Mouse (Mus musculus): Measurements from ENCODE around the gene Smurf2. TPM values are rescaled to one million over a fixed set of nuclear protein-coding genes. Genes with fewer than 3 reads are reported as not detected.
A peak's percentile ranks its signal among the peaks of the same experiment; 100 is the strongest.

Gene Smurf2
- total and polyA plus RNA-seq, 3 experiments, result 2.2 to 28.1 (median 20.0) TPM

DNA sequence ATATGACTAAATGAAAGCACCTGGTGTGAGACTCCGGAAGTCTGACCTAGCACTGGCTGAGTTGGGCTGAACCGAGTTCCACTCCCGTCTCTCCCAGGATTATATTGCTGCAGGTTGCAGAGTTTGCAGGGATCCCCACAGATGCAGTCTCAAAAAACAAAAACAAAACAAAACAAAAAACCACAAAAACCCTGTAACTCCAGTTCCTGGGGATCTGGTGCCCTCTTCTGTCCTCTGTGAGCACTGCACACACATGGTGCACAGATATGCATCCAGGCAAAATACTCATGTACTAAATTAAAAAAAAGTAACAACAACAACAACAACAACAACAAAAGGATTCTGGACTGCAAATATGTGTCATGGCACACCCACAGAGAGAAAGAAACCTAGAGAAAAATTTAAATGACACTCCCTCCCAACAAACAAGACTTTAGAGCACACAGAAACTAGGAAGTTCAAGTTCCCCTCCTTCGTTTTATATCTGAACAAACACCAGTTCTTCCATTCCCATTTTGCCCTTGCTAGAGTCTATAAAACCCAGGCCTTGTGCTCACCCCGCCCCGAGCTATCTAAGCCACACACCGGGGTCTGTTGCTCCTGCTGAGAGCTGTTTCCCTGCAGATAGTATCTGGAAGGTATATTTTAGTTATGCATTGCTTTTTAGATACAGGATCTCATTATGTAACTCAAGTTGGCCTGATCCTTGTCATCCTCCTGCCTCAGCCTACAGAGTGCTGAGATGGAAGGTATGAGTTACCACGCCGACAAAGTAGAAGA lies 150.1 kb downstream of the Smurf2 start:
- TF ChIP-seq GATA1 (IDR thresholded peaks at IDR 0.05; ENCODE audit: borderline replicate concordance, low read length) (no peak), CTCF (IDR thresholded peaks at IDR 0.05; ENCODE audit: low read depth, low read length) (0 out of 2 replicates have a peak, but pooled peaks have one; percentile 21)
- H3K36me3 ChIP-seq (replicated peaks), result peaks cover 94% of the 10 kb centered on the region
- DNase-seq (ENCODE audit: low spot score) (no peak), ATAC-seq (ENCODE audit: extremely low read depth, insufficient number of reproducible peaks, low FRiP score, poor library complexity, severe bottlenecking) (no peak)
- H3K9me3 ChIP-seq (replicated peaks), result peaks cover 8% of the 10 kb centered on the region
- no peak overlapping the region for H3K4me3 ChIP-seq (ENCODE audit: low read depth, low read length)
- no peaks in the 10 kb centered on the region for H3K27me3 ChIP-seq (ENCODE audit: insufficient read depth, low read length)
- no peaks in the 10 kb centered on the region; the same call in 1 of the 2 replicates for H3K4me1 ChIP-seq (ENCODE audit: insufficient read depth, low read depth, low read length)

Other genes with a start within 250 kb of the Smurf2 start
- 0.24 TPM in 1 of 2 replicates, not detected in the other for gene Pecam1, start 170.1 kb downstream of the Smurf2 start, total RNA-seq (2014; fragmentation: Nextera tagmentation)
- 0.70 and 0.93 TPM in 2 replicates for gene Pecam1, start 170.1 kb downstream of the Smurf2 start, total RNA-seq (2017)
- not detected in 2 replicates for gene Pecam1, start 170.1 kb downstream of the Smurf2 start, polyA plus RNA-seq (2012)
- gene Milr1, start 169.5 kb downstream of the Smurf2 start, total RNA-seq (2014; fragmentation: Nextera tagmentation), result not detected in 2 replicates
- gene Milr1, start 169.5 kb downstream of the Smurf2 start, total RNA-seq (2017), result 0.33 and 0.87 TPM in 2 replicates
- 0.05 TPM in 1 of 2 replicates, not detected in the other for gene Milr1, start 169.5 kb downstream of the Smurf2 start, polyA plus RNA-seq (2012)
- gene Polg2, start 141.2 kb downstream of the Smurf2 start, total RNA-seq (2014; fragmentation: Nextera tagmentation), result 9.6 and 10.3 TPM in 2 replicates
- gene Polg2, start 141.2 kb downstream of the Smurf2 start, total RNA-seq (2017), result 6.9 and 8.5 TPM in 2 replicates
- 2.0 and 2.7 TPM in 2 replicates for gene Polg2, start 141.2 kb downstream of the Smurf2 start, polyA plus RNA-seq (2012)
- 765 and 864 TPM in 2 replicates for gene Ddx5, start 131.5 kb downstream of the Smurf2 start, total RNA-seq (2014; fragmentation: Nextera tagmentation)
- gene Ddx5, start 131.5 kb downstream of the Smurf2 start, total RNA-seq (2017), result 782 and 866 TPM in 2 replicates
- 2,578 and 3,923 TPM in 2 replicates for gene Ddx5, start 131.5 kb downstream of the Smurf2 start, polyA plus RNA-seq (2012)
- gene Cep95, start 131.5 kb downstream of the Smurf2 start, total RNA-seq (2014; fragmentation: Nextera tagmentation), result 37.1 and 39.8 TPM in 2 replicates
- 19.3 and 23.8 TPM in 2 replicates for gene Cep95, start 131.5 kb downstream of the Smurf2 start, total RNA-seq (2017)
- gene Cep95, start 131.5 kb downstream of the Smurf2 start, polyA plus RNA-seq (2012), result 2.0 and 3.1 TPM in 2 replicates
- 302 and 432 TPM in 2 replicates for gene Kpna2, start 78.8 kb upstream of the Smurf2 start, total RNA-seq (2014; fragmentation: Nextera tagmentation)
- 62.0 and 66.2 TPM in 2 replicates for gene Kpna2, start 78.8 kb upstream of the Smurf2 start, total RNA-seq (2017)
- 13.7 and 16.5 TPM in 2 replicates for gene Kpna2, start 78.8 kb upstream of the Smurf2 start, polyA plus RNA-seq (2012)
- 2.6 and 5.5 TPM in 2 replicates for gene 1810010H24Rik, start 105.0 kb upstream of the Smurf2 start, total RNA-seq (2014; fragmentation: Nextera tagmentation)
- gene 1810010H24Rik, start 105.0 kb upstream of the Smurf2 start, total RNA-seq (2017), result 0.87 and 1.3 TPM in 2 replicates
- gene 1810010H24Rik, start 105.0 kb upstream of the Smurf2 start, polyA plus RNA-seq (2012), result 0.62 and 0.63 TPM in 2 replicates
- 75.6 and 86.4 TPM in 2 replicates for gene Bptf, start 211.4 kb upstream of the Smurf2 start, total RNA-seq (2014; fragmentation: Nextera tagmentation)
- gene Bptf, start 211.4 kb upstream of the Smurf2 start, total RNA-seq (2017), result 25.5 and 28.5 TPM in 2 replicates
- 48.1 and 53.7 TPM in 2 replicates for gene Bptf, start 211.4 kb upstream of the Smurf2 start, polyA plus RNA-seq (2012)